Mouse (Mus musculus) lung, embryonic 14.5 days (tissue): ENCODE data around the gene Sphk2. TPM values are rescaled to one million over a fixed set of nuclear protein-coding genes. Genes with fewer than 3 reads are reported as not detected.
"Not testable (repeated sequence)": the region's sequence is repeated elsewhere in the genome, so short reads cannot be mapped to it uniquely, and the experiment has no call there.

Source experiments
- ATAC-seq: fragments of 200-750 bp; cut with Nextera tagmentation; 2 replicates; pipeline ENCODE4 v1.8.0; 2017; ENCODE audit warnings: mild to moderate bottlenecking, moderate TSS enrichment, moderate library complexity; ENCODE audit not compliant: insufficient read depth
- DNase-seq: peaks from one replicate; pipeline ENCODE4 v3.0.0-alpha.2; 2015
- H3K27ac ChIP-seq: fragments of 300-500 bp; sonication (generic); 2 replicates; pipeline ENCODE4 v1.5.1; 2014; ENCODE audit warnings: low read depth, mild to moderate bottlenecking, moderate library complexity
- H3K27me3 ChIP-seq: fragments of 300-500 bp; sonication (generic); 2 replicates; pipeline ENCODE4 v1.6.1; 2014; ENCODE audit warnings: low read length, control low read depth; ENCODE audit not compliant: insufficient read depth
- H3K36me3 ChIP-seq: fragments of 300-500 bp; sonication (generic); 2 replicates; pipeline ENCODE4 v1.6.1; 2014; ENCODE audit warnings: control low read depth; ENCODE audit not compliant: insufficient read depth
- H3K4me1 ChIP-seq: fragments of 300-500 bp; sonication (generic); 2 replicates; pipeline ENCODE4 v1.6.1; 2014; ENCODE audit warnings: antibody characterized with exemption, control low read depth; ENCODE audit not compliant: insufficient read depth
- H3K4me2 ChIP-seq: fragments of 300-500 bp; sonication (generic); 2 replicates; pipeline ENCODE4 v1.6.1; 2014; ENCODE audit warnings: mild to moderate bottlenecking
- H3K4me3 ChIP-seq: fragments of 300-500 bp; sonication (generic); 2 replicates; pipeline ENCODE4 v1.5.1; 2014; ENCODE audit warnings: low read depth, low read length
- H3K9ac ChIP-seq: fragments of 300-500 bp; sonication (generic); 2 replicates; pipeline ENCODE4 v1.6.1; 2014
- H3K9me3 ChIP-seq: fragments of 300-500 bp; sonication (generic); 2 replicates; pipeline ENCODE4 v1.6.1; 2016; ENCODE audit warnings: low read depth, low read length, control low read depth
- CTCF ChIP-seq: IDR thresholded peaks from 2 replicates; pipeline ENCODE4 v1.5.1; 2016; ENCODE audit warnings: antibody characterized with exemption, low read depth
- WGBS: fragments of 180-500 bp; shearing (Covaris S2); extraction: QIAGEN DNeasy Blood & Tissue Kit; methylation state at CpG from one replicate; pipeline ENCODE4 v1.1.7; 2014; 5-methylcytosine and 5-hydroxymethylcytosine counted together
- polyA plus RNA-seq: library from polyadenylated mRNA; unstranded; fragments of >200 nt; fragmentation: Nextera tagmentation; extraction: Ambion mirVana; gene quantifications from 2 replicates; pipeline ENCODE4 v1.2.1, GENCODE M21; 2014

The Sphk2 gene
- polyA plus RNA-seq, 1 experiment from 2014 or later = 23.8 TPM

- no peak overlapping the region for H3K4me3 ChIP-seq
- no peak overlapping the region for H3K4me2 ChIP-seq
- ATAC-seq (no peak), DNase-seq (no peak)
- H3K27me3 ChIP-seq = no peaks in the 10 kb centered on the region
- H3K4me1 ChIP-seq = 0 out of 2 replicates have a peak, but pooled peaks cover 9% of the 10 kb centered on the region
- peak; percentile 34 for TF ChIP-seq CTCF
- no peaks in the 10 kb centered on the region for H3K9me3 ChIP-seq
- no peaks in the 10 kb centered on the region for H3K36me3 ChIP-seq
- H3K27ac ChIP-seq = no peak overlapping the region
- WGBS = 94% methylated on average over 9 of the region's 9 CpGs
- no peak overlapping the region for H3K9ac ChIP-seq
Measured at GRCm38 (mm10) chr7:45668921-45669320, 48.9 kb downstream of the Sphk2 start.

DNA sequence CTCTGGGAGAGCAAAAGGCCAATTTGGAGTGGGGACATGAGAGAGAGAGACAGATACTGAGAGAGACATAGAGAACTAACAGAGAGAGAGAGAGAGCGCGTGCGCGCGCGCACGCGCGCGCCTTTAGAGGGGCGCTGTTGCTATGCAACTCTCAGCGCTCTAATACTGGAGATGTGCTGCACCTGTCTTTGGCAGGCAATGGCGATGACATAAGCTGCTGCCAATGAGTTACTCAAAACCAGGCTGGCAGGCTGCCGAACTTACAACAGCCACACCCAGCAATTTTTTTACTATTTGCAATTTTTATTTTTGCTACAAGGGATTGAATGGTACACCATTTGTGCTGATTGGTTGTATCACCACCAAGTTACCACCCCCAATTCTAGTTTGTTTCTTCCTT is 50.0 kb downstream of the Sphk2 start:
- no peak for TF ChIP-seq CTCF
- 0 out of 2 replicates have a peak, but pooled peaks cover 9% of the 10 kb centered on the region for H3K4me1 ChIP-seq
- H3K36me3 ChIP-seq = no peaks in the 10 kb centered on the region
- DNase-seq (no peak), ATAC-seq (no peak)
- no peak overlapping the region for H3K4me2 ChIP-seq
- no peaks in the 10 kb centered on the region for H3K27me3 ChIP-seq
- 68% methylated on average over 14 of the region's 14 CpGs for WGBS
- no peak overlapping the region for H3K9ac ChIP-seq
- no peaks in the 10 kb centered on the region for H3K9me3 ChIP-seq
- H3K27ac ChIP-seq = no peak overlapping the region
- H3K4me3 ChIP-seq = no peak overlapping the region

GRCm38 (mm10) chr7:45666161-45666560 is 51.6 kb downstream of the Sphk2 start, which contains the start of gene Fut2:
Gene Fut2, minus strand, starts transcription at chr7:45666394.
- ATAC-seq = no peak
- Histone ChIP-seq H3K4me1 (0 out of 2 replicates have a peak, but pooled peaks cover 9% of the 10 kb centered on the region), H3K36me3 (no peaks in the 10 kb centered on the region), H3K9me3 (no peaks in the 10 kb centered on the region), H3K4me2 (peak within 1 kb of the TSS; percentile 27; the same call in 1 of the 2 replicates), H3K4me3 (no peak within 1 kb of the TSS), H3K9ac (no peak within 1 kb of the TSS; the same call in 1 of the 2 replicates), H3K27me3 (no peaks in the 10 kb centered on the region), H3K27ac (no peak within 1 kb of the TSS)
- WGBS = 65% methylated on average over 7 of the region's 7 CpGs
- TF ChIP-seq CTCF = no peak
- no peak for DNase-seq

DNA sequence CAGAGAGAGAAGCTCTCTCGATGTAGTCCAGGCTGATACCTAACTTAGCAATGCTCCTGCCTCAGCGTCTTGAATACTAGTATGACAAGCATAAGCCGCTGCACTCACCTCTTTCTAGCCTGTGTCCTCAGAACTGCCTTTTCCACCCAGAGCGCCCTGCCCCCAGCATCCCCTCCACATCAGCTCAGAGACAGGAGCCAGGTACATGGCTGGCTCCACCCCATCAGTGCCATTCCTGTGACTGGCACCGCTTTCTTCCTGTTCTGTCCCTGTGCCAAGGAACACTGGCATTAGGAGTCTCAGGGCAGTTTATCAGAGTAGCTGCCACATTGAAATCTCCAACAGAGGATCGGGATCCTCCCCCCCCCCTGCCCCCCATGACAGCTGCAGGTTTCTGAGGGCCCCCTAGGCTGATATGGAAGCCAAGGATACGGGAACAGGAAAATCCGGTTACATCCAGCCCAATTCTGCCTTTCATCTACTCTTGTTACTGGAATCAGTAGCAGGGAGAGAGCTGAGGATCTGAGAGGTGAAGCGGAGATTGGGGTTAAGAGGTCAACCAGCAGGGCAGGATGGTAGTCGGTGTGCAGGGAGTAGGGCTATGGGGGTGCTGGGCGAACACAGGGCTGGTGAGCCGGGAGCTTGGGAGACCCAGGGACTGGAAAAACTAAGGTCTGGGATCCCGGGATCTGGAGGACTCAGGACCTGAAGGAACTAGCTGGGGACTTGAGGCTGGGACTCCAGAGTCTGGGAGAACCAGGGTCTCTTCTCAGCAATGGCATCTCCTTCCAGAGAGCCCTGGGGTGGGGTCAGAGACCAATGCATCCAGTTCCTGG is 52.3 kb downstream of the Sphk2 start:
- TF ChIP-seq CTCF = no peak
- Histone ChIP-seq H3K9ac (no peak overlapping the region; the same call in 1 of the 2 replicates), H3K27ac (no peak overlapping the region), H3K4me3 (no peak overlapping the region), H3K36me3 (no peaks in the 10 kb centered on the region), H3K4me2 (peak overlapping the region; percentile 27; the same call in 1 of the 2 replicates), H3K4me1 (0 out of 2 replicates have a peak, but pooled peaks cover 9% of the 10 kb centered on the region), H3K27me3 (no peaks in the 10 kb centered on the region), H3K9me3 (no peaks in the 10 kb centered on the region)
- 36% methylated on average over 13 of the region's 13 CpGs for WGBS
- peak; percentile 63; the same call in 1 of the 2 replicates for ATAC-seq
- DNase-seq = peak; percentile 50

DNA sequence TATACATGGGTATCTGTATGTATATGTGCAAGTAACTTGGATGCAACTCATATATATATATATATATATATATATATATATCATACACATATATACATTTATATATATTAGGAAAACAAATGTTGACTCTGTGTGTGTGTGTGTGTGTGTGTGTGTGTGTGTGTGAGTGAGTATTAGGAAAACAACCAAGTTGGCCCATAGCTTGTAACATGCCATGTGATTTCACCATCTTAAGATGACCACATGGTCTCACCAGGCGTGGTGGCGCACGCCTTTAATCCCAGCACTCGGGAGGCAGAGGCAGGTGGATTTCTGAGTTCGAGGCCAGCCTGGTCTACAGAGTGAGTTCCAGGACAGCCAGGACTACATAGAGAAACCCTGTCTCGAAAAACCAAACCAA is 56.1 kb downstream of the Sphk2 start:
- H3K9me3 ChIP-seq, H3K4me2 ChIP-seq, ATAC-seq, H3K27ac ChIP-seq, H3K4me3 ChIP-seq, H3K9ac ChIP-seq, H3K27me3 ChIP-seq, DNase-seq, H3K4me1 ChIP-seq, H3K36me3 ChIP-seq: not testable (repeated sequence)
- WGBS = 83% methylated on average over 6 of the region's 6 CpGs

DNA sequence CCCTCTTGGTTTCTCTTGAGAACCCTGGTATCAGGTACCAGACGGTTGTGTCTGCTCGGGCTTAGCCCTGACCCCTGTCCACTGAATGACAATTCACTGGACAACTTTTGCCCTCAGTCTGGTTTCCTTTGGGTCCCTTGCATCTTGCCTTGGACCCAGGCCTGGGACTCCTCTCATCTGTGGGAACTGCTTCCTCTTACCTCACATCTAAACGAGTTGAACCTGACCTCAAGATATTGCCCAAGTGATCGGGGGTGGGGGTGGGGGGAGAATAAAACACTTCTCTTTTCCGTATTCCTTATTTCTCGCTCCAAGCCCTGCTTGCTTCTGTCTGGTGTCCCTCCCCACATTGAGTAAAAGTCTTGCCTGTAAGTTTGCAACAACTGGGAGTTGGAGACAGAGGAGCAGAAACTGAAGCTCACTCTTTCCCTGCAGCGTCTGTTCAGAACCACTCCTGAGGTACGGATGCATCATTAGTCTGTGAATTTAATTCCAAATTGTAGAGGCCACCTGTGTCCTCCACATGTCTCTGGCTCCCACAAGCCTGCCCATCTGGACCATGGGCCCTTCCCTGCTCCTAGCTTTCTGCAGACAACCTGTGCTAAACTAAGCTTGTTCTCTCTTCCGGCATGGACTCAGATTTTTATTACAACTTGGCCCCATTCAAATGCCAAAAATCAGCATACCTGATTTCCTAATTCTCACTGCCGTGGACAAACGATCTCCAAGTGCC is 56.9 kb downstream of the Sphk2 start:
- Histone ChIP-seq H3K27ac (no peak overlapping the region), H3K36me3 (no peaks in the 10 kb centered on the region), H3K9me3 (no peaks in the 10 kb centered on the region), H3K4me3 (no peak overlapping the region), H3K4me1 (0 out of 2 replicates have a peak, but pooled peaks cover 9% of the 10 kb centered on the region), H3K27me3 (no peaks in the 10 kb centered on the region), H3K9ac (no peak overlapping the region), H3K4me2 (no peak overlapping the region)
- TF ChIP-seq CTCF = no peak
- WGBS = 75% methylated on average over 11 of the region's 11 CpGs
- DNase-seq (no peak), ATAC-seq (no peak)

Other genes with a start within 250 kb of the Sphk2 start
- gene Tulp2, start 236.1 kb downstream of the Sphk2 start, polyA plus RNA-seq = 0.47 and 0.86 TPM in 2 replicates
- gene Gm45808, start 231.2 kb downstream of the Sphk2 start, polyA plus RNA-seq = not detected in 2 replicates
- gene Dhdh, start 229.2 kb downstream of the Sphk2 start, polyA plus RNA-seq = 3.0 and 3.3 TPM in 2 replicates
- 194 and 201 TPM in 2 replicates for gene Nucb1, start 207.6 kb downstream of the Sphk2 start, polyA plus RNA-seq
- 15.6 and 17.5 TPM in 2 replicates for gene Ppp1r15a, start 191.7 kb downstream of the Sphk2 start, polyA plus RNA-seq
- gene Plekha4, start 191.7 kb downstream of the Sphk2 start, polyA plus RNA-seq = 1.9 and 2.1 TPM in 2 replicates
- gene Hsd17b14, start 163.1 kb downstream of the Sphk2 start, polyA plus RNA-seq = 0.57 and 0.66 TPM in 2 replicates
- 48.9 and 53.4 TPM in 2 replicates for gene Bcat2, start 147.8 kb downstream of the Sphk2 start, polyA plus RNA-seq
- not detected in 2 replicates for gene Fgf21, start 102.5 kb downstream of the Sphk2 start, polyA plus RNA-seq
- 0.13 and 0.58 TPM in 2 replicates for gene Fut1, start 100.7 kb downstream of the Sphk2 start, polyA plus RNA-seq
- gene Izumo1, start 96.2 kb downstream of the Sphk2 start, polyA plus RNA-seq = 0.28 and 0.35 TPM in 2 replicates
- 29.4 and 35.3 TPM in 2 replicates for gene Rasip1, start 90.5 kb downstream of the Sphk2 start, polyA plus RNA-seq
- 8.1 and 9.2 TPM in 2 replicates for gene Mamstr, start 78.0 kb downstream of the Sphk2 start, polyA plus RNA-seq
- gene Fut2, start 51.6 kb downstream of the Sphk2 start, polyA plus RNA-seq = 0.22 and 0.75 TPM in 2 replicates
- gene Ntn5, start 34.0 kb downstream of the Sphk2 start, polyA plus RNA-seq = 0.28 and 0.30 TPM in 2 replicates
- 0.08 TPM in 1 of 2 replicates, not detected in the other for gene Sec1, start 23.6 kb downstream of the Sphk2 start, polyA plus RNA-seq
- 2.0 and 4.3 TPM in 2 replicates for gene Car11, start 18.2 kb downstream of the Sphk2 start, polyA plus RNA-seq
- gene Dbp, start 12.9 kb downstream of the Sphk2 start, polyA plus RNA-seq = 2.1 TPM in 2 replicates
- gene Rpl18, start 2.5 kb downstream of the Sphk2 start, polyA plus RNA-seq = 1,245 and 1,303 TPM in 2 replicates
- 0.92 and 1.1 TPM in 2 replicates for gene Fam83e, start 3.2 kb upstream of the Sphk2 start, polyA plus RNA-seq
- gene Spaca4, start 7.8 kb upstream of the Sphk2 start, polyA plus RNA-seq = not detected in 2 replicates
- gene Lmtk3, start 65.7 kb upstream of the Sphk2 start, polyA plus RNA-seq = 0.76 and 1.9 TPM in 2 replicates
- gene Sult2b1, start 66.7 kb upstream of the Sphk2 start, polyA plus RNA-seq = 5.0 and 5.9 TPM in 2 replicates
- 109 and 110 TPM in 2 replicates for gene Cyth2, start 96.6 kb upstream of the Sphk2 start, polyA plus RNA-seq
- gene Kcnj14, start 106.8 kb upstream of the Sphk2 start, polyA plus RNA-seq = 0.67 and 1.1 TPM in 2 replicates
- 85.4 and 95.3 TPM in 2 replicates for gene Grwd1, start 112.9 kb upstream of the Sphk2 start, polyA plus RNA-seq
- gene Kdelr1, start 154.8 kb upstream of the Sphk2 start, polyA plus RNA-seq = 107 and 108 TPM in 2 replicates
- 0.41 and 0.43 TPM in 2 replicates for gene Grin2d, start 160.4 kb upstream of the Sphk2 start, polyA plus RNA-seq
- gene Syngr4, start 178.7 kb upstream of the Sphk2 start, polyA plus RNA-seq = 1.0 and 1.4 TPM in 2 replicates
- gene Tmem143, start 178.9 kb upstream of the Sphk2 start, polyA plus RNA-seq = 2.7 and 3.5 TPM in 2 replicates
- 164 and 174 TPM in 2 replicates for gene Emp3, start 203.4 kb upstream of the Sphk2 start, polyA plus RNA-seq
- gene Ccdc114, start 206.1 kb upstream of the Sphk2 start, polyA plus RNA-seq = 2.9 and 4.4 TPM in 2 replicates